Mouse (Mus musculus) embryo, embryonic 10.5 days (tissue): Measurements from ENCODE around the gene Cep128.
"Not testable (repeated sequence)": the region's sequence is repeated elsewhere in the genome, so short reads cannot be mapped to it uniquely, and the experiment has no call there.

Source experiments
- DNase-seq: peaks from one replicate; pipeline ENCODE4 v3.0.0-alpha.2; 2015; ENCODE audit warnings: low spot score

Cep128 gene

DNA sequence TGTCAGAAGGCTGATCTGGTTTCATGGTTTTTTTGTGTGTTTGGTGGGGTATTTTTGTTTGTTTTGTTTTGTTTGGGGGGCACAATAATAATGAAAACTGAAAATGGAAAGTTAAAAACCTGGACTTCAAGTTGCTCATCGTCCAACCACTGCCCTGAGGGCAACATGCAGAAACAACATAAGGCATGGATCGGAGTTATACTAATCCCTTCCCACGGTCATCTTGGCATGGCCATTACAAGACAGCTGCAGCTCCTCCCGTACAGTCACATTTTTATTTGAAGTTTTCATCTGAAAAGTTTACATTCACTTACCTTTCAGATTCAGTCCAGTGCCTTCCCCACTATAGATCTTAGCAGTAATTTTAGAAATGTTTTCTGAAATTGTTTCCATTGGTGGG is 321.5 kb downstream of the Cep128 start:
- DNase-seq = no peak

DNA sequence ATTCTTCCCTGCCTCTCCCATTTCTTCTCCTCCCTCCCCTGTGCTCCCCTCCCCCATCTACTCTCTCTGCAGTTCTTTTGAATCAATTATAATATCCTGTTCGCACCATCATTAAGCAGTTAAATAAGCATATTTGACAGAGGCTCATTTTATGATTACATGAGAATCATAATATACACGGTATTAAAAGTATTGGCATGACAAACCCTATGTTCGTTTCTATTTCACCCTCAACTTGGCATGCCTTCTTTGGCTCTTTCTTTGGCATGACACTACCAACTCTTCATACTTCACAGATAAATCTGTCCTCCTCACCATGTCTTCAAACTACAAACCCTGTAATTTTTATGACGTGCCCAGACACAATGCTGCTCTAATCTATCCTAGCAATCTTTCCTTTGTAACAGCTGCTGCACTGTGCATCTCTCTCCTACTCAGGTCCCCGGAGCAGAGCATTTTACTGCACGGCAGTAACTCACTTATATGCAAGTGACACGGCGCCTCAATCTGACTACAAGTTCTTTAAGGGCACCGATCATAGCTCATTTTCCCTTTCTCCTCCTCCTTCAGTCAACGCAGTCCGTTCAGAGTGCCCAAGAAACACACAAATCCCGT is 324.4 kb downstream of the Cep128 start:
- no peak for DNase-seq

DNA sequence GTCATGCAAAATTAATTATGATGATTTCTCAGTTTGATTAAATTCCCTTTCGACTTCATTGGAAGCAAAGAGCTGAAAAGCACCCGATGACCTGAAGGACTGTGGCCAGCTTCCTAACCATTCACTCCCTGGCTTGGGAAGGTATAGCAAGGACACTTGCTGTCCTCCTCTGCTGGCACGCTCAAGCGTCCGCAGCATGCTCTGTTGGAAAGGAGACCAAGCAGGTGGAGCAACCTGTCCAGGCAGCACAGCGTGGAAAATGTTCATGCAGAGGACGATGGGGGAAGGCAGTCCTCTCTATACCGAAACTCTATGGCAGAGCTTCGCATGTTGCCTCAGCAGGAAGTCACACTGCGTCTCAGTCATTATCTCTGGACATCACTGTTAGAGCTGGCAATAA is 327.3 kb downstream of the Cep128 start:
- DNase-seq = no peak

DNA sequence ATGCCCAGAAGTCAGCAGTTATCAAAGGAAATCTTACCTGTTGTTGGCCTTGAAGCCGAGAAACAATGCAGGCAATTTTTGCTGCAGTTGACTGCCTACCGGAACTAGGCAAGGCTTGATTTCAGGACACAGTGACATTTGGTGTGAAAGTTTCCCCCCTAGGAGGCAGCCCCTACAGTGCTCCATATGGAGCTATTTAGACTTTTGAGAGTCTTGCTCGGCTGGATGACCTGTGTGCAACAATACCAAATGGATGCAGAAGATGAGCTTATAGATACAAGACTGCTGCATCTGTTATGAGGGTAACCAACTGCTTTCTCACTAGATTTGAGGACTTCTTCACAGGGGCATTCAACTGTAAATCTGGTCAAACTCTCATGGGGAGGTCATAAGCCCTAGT is 331.9 kb downstream of the Cep128 start:
- DNase-seq = no peak

DNA sequence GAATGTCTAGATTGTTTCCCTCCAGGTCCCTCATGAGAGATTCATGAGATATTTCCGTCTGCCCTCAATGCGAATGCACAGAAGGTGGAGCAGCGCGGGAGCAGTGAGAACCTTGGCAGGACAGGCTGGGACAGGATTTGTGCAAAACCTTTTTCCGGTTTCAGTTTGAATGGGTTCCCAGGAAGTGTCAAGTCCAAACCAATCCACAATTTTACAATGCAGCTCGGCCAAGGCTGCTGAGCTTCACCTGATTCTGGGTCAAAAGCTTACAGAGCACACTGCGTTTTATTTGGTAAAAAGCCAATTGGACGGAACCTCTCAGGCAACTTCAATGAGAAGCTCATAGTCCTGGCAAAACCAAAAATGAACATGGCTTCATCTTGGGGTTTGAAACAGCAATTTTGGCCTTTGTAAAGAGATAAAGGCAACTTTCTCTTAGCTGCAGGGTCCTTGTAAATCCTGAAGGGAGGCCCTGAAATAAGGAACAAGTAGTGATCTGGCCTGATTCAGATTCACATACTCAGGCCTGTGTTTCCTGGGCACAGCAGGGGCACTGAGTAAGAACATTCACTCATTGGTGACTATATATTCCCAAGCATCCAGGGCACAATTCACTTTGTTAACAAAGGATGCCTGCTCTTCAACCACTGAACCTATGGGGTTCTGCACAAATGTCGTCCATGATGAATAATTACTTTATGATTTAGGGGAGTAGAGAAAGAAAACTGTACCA is 333.4 kb downstream of the Cep128 start:
- no peak for DNase-seq

DNA sequence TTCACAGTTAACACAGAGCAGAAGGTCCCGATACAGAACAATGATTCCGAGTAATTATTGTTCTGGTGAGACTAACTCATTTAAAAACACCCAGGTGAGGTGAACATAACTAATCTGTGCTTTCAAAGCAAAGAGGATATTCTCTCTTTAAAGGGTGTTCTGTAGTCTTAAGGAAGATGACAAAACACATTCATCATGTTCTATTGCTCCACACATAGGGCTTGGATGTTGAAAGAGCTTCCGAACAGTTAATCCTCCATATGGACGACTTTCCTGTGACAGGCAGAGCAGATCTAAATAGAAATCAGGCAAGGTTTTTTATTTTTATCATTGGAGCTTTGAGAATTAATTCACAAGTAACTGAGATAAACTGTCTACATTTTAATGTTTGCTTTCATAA is 342.8 kb downstream of the Cep128 start:
- DNase-seq = no peak

DNA sequence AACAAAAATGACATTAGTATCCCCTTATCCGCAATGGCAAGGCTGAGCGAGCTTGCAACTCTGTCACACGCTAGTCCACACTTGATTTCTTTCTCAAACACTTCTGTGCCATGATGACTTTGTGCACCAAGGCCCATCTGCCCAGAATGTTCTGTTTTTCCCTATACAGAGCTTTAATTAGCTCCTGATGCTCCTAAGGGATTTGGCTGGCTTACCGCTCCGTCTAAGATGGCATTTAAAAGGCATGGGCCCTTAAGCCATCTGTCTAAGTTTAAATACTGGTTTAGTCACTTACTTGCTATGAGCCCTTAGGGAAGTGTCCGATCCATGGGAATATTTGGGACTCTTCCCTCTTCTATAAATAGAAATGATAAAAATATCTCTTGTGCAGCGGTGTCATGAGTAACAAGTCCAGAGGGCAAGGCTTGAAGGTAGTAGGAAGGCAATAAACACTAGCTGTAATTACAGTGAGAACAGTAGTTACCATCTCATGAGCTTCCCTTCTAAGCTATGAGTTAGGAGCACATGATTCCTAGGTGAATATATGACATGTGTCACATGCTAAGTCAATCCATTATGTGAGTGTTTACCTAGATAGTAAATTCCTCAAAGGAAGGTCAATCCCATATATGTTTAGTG is 343.8 kb downstream of the Cep128 start:
- no peak for DNase-seq

DNA sequence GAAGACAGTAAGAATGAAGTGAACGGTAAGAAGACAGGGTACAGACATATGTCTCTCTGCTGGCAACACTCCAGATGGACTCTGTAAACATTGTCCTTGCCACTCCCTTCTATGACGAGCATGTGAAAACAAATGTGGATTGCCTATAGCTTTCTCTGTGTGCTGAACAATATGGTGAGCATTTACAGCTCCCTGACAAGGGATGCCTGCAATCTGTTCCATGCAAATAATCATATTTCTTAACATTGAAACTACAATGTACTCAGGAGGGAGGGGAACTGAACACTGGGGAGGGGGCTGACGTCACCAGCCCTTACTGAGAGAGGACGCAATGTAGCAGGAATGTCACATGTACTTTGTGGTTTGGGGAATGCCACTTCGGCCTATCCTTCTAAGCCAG is 355.1 kb downstream of the Cep128 start:
- DNase-seq = no peak

DNA sequence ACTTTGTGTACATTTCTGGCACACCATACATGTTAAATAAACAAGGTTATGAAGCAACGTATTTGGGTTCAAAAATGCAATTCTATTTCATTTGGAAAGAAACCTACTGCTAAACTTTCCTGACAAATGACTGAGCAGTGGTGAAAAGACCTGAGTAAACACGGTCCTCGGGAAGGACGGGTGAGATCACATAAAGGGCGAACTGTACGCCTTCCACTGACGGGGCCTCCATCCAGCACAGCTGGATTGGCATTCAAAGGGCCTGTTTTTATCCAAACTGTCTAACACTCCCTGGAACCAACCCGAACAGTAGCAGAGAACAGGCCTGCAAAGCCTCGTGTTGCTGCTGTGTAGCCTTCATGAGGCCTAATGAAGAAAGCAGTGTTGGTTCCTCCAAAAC is 356.5 kb downstream of the Cep128 start:
- no peak for DNase-seq

DNA sequence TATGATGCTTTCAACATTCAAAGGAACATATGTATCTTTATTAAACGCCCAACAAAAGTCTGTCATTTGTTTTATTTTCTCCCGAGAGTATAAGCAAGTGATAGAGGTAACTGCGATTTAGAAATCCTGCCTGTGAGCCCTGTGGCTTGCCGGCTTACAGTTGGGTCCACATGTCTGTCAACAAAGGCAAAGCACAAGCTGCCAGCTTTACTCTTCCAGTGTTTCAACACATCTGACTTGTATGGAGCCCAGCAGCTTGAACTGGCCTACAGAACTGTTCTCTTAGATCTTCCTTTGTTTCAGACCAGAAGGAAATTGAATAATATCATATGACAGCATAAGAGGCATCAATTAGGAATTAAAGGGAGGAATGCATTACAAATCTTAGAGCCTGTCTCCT is 357.1 kb downstream of the Cep128 start:
- no peak for DNase-seq

DNA sequence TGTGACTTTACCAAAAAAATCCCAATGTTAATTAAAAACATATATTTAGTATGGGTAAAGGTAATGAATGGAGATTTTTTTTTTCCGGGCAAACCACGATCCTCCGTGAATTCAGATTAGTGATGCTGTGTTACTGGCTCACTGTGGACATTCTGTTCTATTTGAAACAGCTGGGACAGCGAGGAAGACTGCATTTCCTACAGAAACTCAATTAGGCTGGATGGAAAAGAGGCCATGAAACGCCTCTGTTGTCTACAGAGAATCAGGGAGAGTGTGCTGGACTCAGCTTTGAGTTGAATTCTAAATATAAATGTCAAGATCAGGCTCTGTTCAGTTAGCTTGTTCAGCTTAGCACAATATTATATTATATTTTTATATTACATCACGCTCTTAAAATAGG is 369.1 kb downstream of the Cep128 start:
- DNase-seq = no peak

DNA sequence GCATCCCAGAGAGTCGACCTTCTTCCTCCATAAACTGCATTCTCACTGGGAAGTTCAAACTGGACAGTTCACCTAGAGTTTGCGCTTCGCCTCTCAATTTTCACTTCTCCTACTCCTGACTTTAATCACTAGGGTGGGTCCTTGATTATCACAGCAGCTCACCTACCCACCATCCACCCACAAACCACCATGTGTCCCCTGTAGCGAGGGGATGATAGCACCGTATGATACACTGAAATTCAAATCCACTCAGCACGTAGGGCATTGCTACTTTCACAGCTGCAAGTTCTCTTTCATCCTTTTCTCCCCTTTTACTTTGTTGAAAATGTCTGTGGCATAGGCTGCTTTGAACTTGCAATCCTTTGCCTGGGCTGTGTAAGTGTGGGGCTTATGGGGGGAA is 371.2 kb downstream of the Cep128 start:
- DNase-seq = no peak

DNA sequence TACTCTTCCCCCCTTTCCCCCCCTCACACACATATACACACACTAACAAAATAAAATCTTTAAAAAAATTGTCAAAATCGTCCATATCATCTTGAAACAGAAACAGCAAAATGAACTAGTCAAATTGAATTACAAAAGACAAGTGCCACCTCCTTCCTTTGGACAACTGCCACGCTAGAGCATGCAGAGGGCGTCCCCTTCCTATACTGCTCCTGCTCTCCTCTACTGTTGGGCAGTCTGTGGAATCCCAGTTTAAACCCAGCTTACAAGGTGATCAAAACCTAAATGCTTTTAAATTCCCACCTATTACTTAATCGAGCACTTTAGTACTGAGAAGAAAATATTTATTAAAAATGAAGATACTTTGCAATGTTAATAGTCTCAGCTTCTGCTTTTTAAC is 372.0 kb downstream of the Cep128 start:
- DNase-seq = no peak

DNA sequence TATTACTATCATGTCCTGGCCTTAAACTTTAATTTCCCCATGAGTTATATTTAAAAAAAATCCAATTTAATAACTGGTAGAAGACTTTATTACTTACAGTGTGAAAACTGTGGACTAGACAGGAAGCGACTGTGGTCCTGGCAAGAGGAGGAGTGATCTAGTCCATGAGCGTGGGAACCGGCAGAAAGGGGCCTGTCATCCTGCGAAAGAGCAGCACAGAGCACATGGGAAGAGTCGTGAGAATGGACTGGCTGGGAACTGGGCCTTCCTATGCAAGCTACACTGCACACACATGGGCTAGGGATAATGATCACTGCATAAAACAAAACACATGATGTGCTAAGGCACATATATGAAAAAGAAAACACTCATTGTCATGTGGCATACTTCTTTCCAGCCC is 375.5 kb downstream of the Cep128 start:
- DNase-seq = no peak

DNA sequence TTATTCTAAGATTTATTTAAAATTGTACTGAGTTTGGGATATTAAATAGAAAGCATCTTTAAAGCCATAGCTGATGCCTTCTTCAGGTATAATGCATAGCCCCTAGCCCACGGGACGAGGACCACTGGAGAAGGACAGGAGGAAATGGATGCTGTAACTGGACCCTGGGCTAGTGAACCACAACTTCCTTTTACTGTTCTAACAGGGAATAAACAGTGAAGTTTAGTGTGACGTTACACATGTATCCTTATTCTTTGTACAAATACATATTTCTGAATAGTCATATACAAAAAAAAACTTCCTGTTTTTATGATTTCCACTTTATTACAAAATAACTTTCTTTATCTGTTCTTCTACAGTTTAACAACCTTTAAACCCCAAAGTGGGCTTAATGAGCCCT is 376.0 kb downstream of the Cep128 start:
- DNase-seq = no peak

DNA sequence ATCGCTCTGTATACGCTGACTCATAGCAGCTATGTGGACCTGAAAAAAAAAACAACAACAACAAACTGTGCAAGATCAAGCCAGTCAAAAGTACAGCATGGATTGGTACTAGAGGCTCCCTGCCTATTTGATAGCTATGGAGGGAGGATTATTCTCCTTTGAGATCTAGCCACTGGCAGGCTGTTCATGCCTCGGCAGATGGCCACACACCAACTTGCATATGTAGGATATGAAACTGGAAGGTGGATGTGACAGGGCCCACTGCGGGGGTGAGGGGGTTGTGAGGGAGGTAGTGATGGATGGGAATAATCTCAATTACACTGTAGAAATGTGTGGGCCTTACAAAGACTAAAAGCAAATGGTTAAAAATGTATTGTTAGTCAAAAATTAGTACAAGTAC is 386.7 kb downstream of the Cep128 start:
- DNase-seq = no peak

DNA sequence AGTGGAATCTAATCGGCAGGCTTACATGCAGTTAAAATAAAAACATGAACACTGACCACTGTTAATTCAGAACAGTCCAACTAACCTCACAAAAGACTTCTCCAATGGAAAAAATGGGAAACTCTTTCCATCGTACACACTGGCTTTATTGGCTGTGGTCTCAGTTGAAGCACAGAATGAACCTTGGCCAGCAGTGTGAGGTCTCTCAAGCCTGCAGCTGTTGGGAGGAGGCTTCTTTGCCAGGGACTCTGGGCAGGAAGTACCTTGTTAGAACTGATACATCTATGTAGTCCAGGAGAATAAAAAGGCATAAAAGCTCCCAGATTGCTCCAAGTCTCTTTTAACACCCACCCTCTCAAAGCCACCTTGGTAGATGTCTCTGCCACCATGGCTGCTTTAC is 390.9 kb downstream of the Cep128 start:
- no peak for DNase-seq

DNA sequence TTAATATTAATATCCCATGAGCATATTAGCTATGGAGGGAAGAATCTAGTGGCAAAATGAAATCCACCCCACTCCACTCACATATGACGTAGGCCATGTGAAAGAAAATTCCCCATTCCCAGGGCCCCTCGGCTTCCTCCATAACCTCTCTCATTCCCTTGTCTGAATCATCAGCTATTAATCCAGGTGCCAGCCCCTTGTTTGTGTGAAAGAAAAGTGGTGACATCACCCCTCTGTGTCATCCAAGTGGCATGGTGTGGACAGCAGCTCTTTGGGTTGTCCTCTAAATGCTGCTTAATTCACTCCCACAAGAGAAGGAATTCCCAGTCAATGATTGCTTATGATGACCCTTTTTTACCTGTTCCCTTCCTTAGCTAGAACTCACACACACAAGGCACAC is 396.4 kb downstream of the Cep128 start:
- no peak for DNase-seq

DNA sequence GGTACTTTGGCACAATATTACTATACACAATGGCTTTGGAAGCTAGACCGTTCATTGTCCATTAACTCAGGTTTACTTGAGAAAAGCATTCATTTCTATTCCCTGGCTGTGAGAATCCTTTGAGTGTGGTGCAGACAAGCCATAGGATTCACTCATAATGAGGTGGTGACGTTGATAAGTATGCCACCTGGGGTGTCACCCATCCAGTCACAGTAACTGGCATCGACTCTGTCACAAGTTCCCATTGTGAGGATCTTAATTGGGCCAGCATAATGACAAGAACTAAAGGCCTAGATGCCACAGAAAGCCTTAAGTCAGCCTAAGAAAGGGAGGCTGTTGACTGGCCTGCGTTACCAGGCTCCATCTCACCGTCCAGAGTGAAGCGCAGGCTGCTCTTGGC is 396.9 kb downstream of the Cep128 start:
- no peak for DNase-seq

DNA sequence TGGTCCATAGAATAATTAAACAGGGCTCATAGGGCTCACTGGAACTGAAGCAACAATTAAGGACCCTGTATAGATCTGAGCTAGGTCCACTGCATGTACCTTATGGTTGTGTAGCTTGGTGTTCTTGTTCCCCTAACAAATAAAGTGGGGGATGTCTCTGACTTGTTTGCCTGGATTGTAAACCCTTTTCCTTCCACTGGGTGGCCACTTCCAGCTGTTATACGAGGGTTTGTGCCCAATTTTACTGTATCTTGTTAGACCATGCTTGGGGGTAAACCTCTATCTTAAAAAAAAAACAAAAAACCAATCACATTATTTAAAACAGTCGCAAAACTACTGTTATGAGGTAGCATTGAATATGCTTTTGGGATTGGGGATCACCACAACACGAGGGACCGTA is 402.2 kb downstream of the Cep128 start:
- no peak for DNase-seq

DNA sequence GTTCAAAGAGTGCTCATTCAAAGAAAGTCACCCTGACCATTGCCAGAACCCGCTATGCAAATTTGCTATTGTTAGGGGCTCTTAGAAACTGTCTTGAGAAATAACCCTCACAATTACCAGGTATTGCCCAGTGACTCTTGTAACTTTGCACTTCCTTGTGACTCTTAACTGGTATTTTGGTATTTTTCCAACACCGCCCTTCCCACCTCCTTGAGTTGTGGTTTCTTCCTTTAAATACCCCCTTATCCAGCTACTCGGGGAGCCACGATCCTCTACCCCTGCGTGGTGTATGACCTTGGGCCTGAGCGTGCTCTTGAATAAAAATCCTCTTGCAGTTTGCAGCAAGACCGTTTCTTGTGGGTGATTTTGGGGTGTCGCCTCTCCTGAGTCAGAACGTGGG is 407.8 kb downstream of the Cep128 start:
- DNase-seq = not testable (repeated sequence)

DNA sequence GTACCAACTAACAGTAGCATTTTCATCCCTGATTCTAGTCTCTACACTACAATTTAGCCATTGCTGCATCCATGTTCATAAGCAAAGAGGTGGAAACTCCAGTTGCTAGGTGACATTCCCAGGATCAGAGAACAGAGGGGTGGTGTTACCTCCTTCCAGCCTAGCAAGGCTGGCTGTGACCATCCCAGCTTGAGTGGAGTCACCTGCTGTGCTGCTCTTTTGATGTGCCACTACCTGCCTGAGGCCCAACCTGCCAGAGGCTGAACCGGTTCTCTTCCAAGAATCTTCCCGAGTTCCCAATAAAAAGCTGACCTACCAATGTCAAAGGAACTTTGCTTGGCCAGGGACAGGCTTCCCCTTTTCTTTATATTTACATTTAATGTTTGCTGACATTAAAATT is 408.8 kb downstream of the Cep128 start:
- DNase-seq = no peak

DNA sequence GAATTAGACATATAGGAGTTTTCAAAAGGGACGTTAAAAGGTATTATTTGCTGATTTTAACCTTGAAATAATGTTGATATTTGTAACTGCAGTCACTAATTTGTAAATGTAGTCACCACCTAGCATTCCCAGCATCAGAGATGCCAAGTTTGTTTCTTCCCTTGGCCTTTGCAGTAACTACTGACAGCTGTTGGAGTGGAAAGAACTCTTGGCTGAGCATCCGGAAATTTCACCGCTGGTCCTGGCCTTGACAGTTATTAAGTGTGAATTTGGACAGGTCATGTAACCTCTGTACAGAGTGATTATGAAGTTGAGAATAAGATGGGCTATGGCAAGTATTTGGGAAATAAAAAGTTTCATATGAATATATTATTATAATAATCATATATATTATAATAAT is 413.1 kb downstream of the Cep128 start:
- no peak for DNase-seq
